Comparison of ENCODE assay signal across 8 mouse cellular contexts in genomic region chr4:137844656-137845055, GRCm38 (mm10). TPM values are rescaled to one million over a fixed set of nuclear protein-coding genes. Genes with fewer than 3 reads are reported as not detected.
DNase-seq lines count a peak whose midpoint lies in the region; TF ChIP-seq lines count a peak whose summit lies in the region.
"Had no signal": no experiment of that assay in that cellular context is flagged by ENCODE, and none has a peak within 500 bp of the region (broad histone marks: within the 10 kb centered on the region; RNA-seq: fewer than 3 reads in every experiment).

No protein-coding gene starts in this region.

- TF ChIP-seq RAD21 in CH12.LX (IDR thresholded peaks at IDR 0.05; ENCODE audit: low read depth, low read length) = peak; percentile 93

- intact Hi-C loops in gastrocnemius, postnatal 14 days (cut with DNase I; ENCODE audit: low total_unique reads) = no loop called here

- TF ChIP-seq CTCF in CH12.LX (conservative IDR thresholded peaks at IDR 0.05 in 1 of 2, IDR thresholded peaks at IDR 0.05 in 1 of 2; ENCODE audit: low read depth in 2 of 2, low read length in 2 of 2) = peak; percentile 66 to 96
- peak; percentile 91 for TF ChIP-seq CTCF in layer of hippocampus, adult 2 months (conservative IDR thresholded peaks at IDR 0.05)

- H3K27ac ChIP-seq in CH12.LX (ENCODE audit: insufficient read depth, low read depth) = no peak overlapping the region
- no peak overlapping the region for H3K27ac ChIP-seq in layer of hippocampus, adult 2 months
- H3K27ac ChIP-seq: heart, embryonic 13.5 days had no signal

- H3K4me3 ChIP-seq in CH12.LX (replicated peaks in 1 of 3; ENCODE audit: low read depth in 2 of 3, low read length in 2 of 3, poor library complexity in 1 of 3) = no peak overlapping the region
- H3K4me3 ChIP-seq in layer of hippocampus, adult 2 months = no peak overlapping the region
- H3K4me3 ChIP-seq: heart, embryonic 13.5 days had no signal

- peaks cover 0 to 4% of the 10 kb centered on the region in 2 experiments; a peak in 2 of 4 replicates for H3K4me1 ChIP-seq in CH12.LX (ENCODE audit: control insufficient read depth in 1 of 2, insufficient read depth in 2 of 2)
- H3K4me1 ChIP-seq: heart, embryonic 13.5 days had no signal

- TF ChIP-seq EP300 in CH12.LX (IDR thresholded peaks at IDR 0.05; ENCODE audit: low read length) = no peak

- in situ Hi-C loops in CH12.LX (cut with MboI; ENCODE audit: low pct_ligation_motif_present, low pct_unique_long_range_greater_than_20kb, low sequenced_read_pairs) = no loop called here

- dilution Hi-C loops in CH12.LX (cut with MboI; ENCODE audit: extremely low pct_ligation_motif_present, extremely low pct_unique_long_range_greater_than_20kb, low sequenced_read_pairs) = no loop called here

- H3K9ac ChIP-seq in CH12.LX (ENCODE audit: insufficient read depth, low read depth) = no peak overlapping the region
- H3K9ac ChIP-seq: heart, embryonic 13.5 days had no signal

- peak; percentile 76 for DNase-seq in B cell, adult 2 months
- DNase-seq in CH12.LX (ENCODE audit: extremely low read depth) = peak; percentile 49
- peak; percentile 81 for DNase-seq in cerebellum, adult 8-10 months
- DNase-seq in gastrocnemius, postnatal 14 days = peak; percentile 81
- peak; percentile 54 to 81 for DNase-seq in layer of hippocampus, adult 2 months (ENCODE audit: low spot score in 2 of 2)
- peak; percentile 73 to 82 for DNase-seq in lung, postnatal 4 days
- DNase-seq in skeletal muscle tissue, adult 2 months (ENCODE audit: low read depth, low spot score) = peak; percentile 72

- no peak overlapping the region for H3K4me2 ChIP-seq in CH12.LX (ENCODE audit: insufficient read depth, low read depth, poor library complexity, severe bottlenecking)
- H3K4me2 ChIP-seq: heart, embryonic 13.5 days had no signal

- H3K9me3 ChIP-seq in CH12.LX (replicated peaks; ENCODE audit: low read length) = peaks cover 6% of the 10 kb centered on the region
- H3K9me3 ChIP-seq: heart, embryonic 13.5 days had no signal

- peaks cover 37% of the 10 kb centered on the region for H3K27me3 ChIP-seq in CH12.LX (replicated peaks)
- H3K27me3 ChIP-seq: heart, embryonic 13.5 days had no signal

- H3K36me3 ChIP-seq in CH12.LX (replicated peaks in 1 of 2; ENCODE audit: control insufficient read depth in 1 of 2, insufficient read depth in 1 of 2, low read length in 1 of 2) = no peaks in the 10 kb centered on the region
- H3K36me3 ChIP-seq: heart, embryonic 13.5 days had no signal

- no peaks in the 10 kb centered on the region for H3K79me2 ChIP-seq in CH12.LX (replicated peaks; ENCODE audit: control insufficient read depth, extremely low read depth, insufficient read depth, poor library complexity, severe bottlenecking)

- no peak for TF ChIP-seq POLR2A in CH12.LX (IDR thresholded peaks at IDR 0.05; ENCODE audit: low read depth, low read length)

TF ChIP-seq in CH12.LX, 34 proteins besides CTCF, POLR2A, EP300 and RAD21:
- TF ChIP-seq MAFK (IDR thresholded peaks at IDR 0.05; ENCODE audit: insufficient replicate concordance, low read length) (no peak), SMC3 (IDR thresholded peaks at IDR 0.05; ENCODE audit: low read depth, low read length) (peak; percentile 95), CHD2 (IDR thresholded peaks at IDR 0.05; ENCODE audit: low read length) (no peak), RCOR1 (conservative IDR thresholded peaks at IDR 0.05; ENCODE audit: low read depth, low read length) (no peak), ZC3H11A (IDR thresholded peaks at IDR 0.05; ENCODE audit: low read depth, low read length) (peak; percentile 61)

RNA-seq across cellular contexts. Expression of gene Ece1, which starts 17.4 kb away (rescaled TPM):
- total RNA-seq in CH12.LX (2012; rRNA removed) (0.42 and 10.0 TPM in 2 replicates), CH12.LX (2014; rRNA removed) (0.12 TPM in 1 of 2 replicates, not detected in the other)
- polyA plus RNA-seq in CH12.LX (2012; ENCODE audit: insufficient read length, low read depth) = 0.10 and 0.16 TPM in 2 replicates
- total RNA-seq in gastrocnemius, postnatal 14 days (2021) = 10 to 100 TPM; 50.0 to 57.7 TPM
- total RNA-seq in layer of hippocampus, adult 2 months (2021) = 10 to 100 TPM; 47.5 to 58.0 TPM

RNA-seq across cellular contexts. Expression of gene Alpl, which starts 48.5 kb away (rescaled TPM):
- 115 and 130 TPM in 2 replicates for total RNA-seq in CH12.LX (2012; rRNA removed)
- 62.9 and 65.7 TPM in 2 replicates for total RNA-seq in CH12.LX (2014; rRNA removed)
- 152 and 164 TPM in 2 replicates for polyA plus RNA-seq in CH12.LX (2012; ENCODE audit: insufficient read length, low read depth)
- total RNA-seq in gastrocnemius, postnatal 14 days (2021) = 1 to 10 TPM; 4.3 to 7.0 TPM
- 1 to 10 TPM; 6.8 to 7.2 TPM for total RNA-seq in layer of hippocampus, adult 2 months (2021)

Comparison
In these comparisons a context has a peak if more than half of its experiments do, and no peak if none do; other contexts are left out.
1. RNA of gene Ece1, which starts 17.4 kb away (total RNA-seq): 47.5 to 58.0 TPM in layer of hippocampus, adult 2 months and 50.0 to 57.7 TPM in gastrocnemius, postnatal 14 days; 0.12 to 10.0 TPM in CH12.LX; every median in the first group is over 4 times any median in the second.
2. RNA of gene Alpl, which starts 48.5 kb away (total RNA-seq): 62.9 to 130 TPM in CH12.LX; 6.8 to 7.2 TPM in layer of hippocampus, adult 2 months and 4.3 to 7.0 TPM in gastrocnemius, postnatal 14 days; every median in the first group is over 4 times any median in the second.
3. Peak in every context shown above with its lines, with median percentiles within 50 percentile points of each other: DNase-seq.